Mouse (Mus musculus) MEL (cell line): ENCODE data around the gene Alx1.

Source experiments
- CHD1 ChIP-seq: IDR thresholded peaks from 2 replicates; pipeline ENCODE4 v1.6.1; 2012; ENCODE audit warnings: low read depth, mild to moderate bottlenecking, inconsistent platforms, low read length, improper control_type of control experiment
- CTCF ChIP-seq, 3 experiments: IDR thresholded peaks in 2 of 3; conservative IDR thresholded peaks in 1 of 3; 2 replicates each; pipeline ENCODE4 v1.5.1; 2011 to 2012; ENCODE audit warnings: low read length in 3 of 3, low read depth in 2 of 3, mild to moderate bottlenecking in 2 of 3, improper control_type of control experiment in 1 of 3, inconsistent platforms in 1 of 3, mixed read lengths in 1 of 3, moderate library complexity in 1 of 3; ENCODE audit not compliant: control insufficient read depth in 1 of 3, insufficient read depth in 1 of 3, poor library complexity in 1 of 3, severe bottlenecking in 1 of 3
- EP300 ChIP-seq, 2 experiments: IDR thresholded peaks; 2 replicates each; pipeline ENCODE4 v1.6.1; 2011; ENCODE audit warnings: improper control_type of control experiment in 2 of 2, low read length in 2 of 2, low read depth in 1 of 2, mild to moderate bottlenecking in 1 of 2
- GATA1 ChIP-seq: IDR thresholded peaks from 2 replicates; pipeline ENCODE4 v1.6.1; 2011; ENCODE audit warnings: low read depth, low read length, improper control_type of control experiment
- HCFC1 ChIP-seq: IDR thresholded peaks from 2 replicates; pipeline ENCODE4 v1.6.1; 2012; ENCODE audit warnings: low read depth, mild to moderate bottlenecking, inconsistent platforms, low read length, improper control_type of control experiment, moderate library complexity
- MAX ChIP-seq: IDR thresholded peaks from 2 replicates; pipeline ENCODE4 v1.6.1; 2011; ENCODE audit warnings: low read length, improper control_type of control experiment
- MEF2A ChIP-seq: IDR thresholded peaks from 2 replicates; pipeline ENCODE4 v1.6.1; 2014; ENCODE audit warnings: low read depth, mild to moderate bottlenecking, inconsistent platforms, low read length, improper control_type of control experiment; ENCODE audit not compliant: poor library complexity, insufficient replicate concordance, severe bottlenecking; ENCODE audit errors: extremely low read depth
- MYC ChIP-seq: IDR thresholded peaks from 2 replicates; pipeline ENCODE4 v1.6.1; 2011; ENCODE audit warnings: low read depth, mild to moderate bottlenecking, low read length, improper control_type of control experiment, moderate library complexity
- POLR2A ChIP-seq, 2 experiments: IDR thresholded peaks; 2 replicates each; pipeline ENCODE4 v1.6.1; 2011 to 2012; ENCODE audit warnings: low read length in 2 of 2, mild to moderate bottlenecking in 2 of 2, control low read depth in 1 of 2, improper control_type of control experiment in 1 of 2, low read depth in 1 of 2, moderate library complexity in 1 of 2; ENCODE audit not compliant: control insufficient read depth in 1 of 2, insufficient read depth in 1 of 2, poor library complexity in 1 of 2
- POLR2AphosphoS5 ChIP-seq: IDR thresholded peaks from 2 replicates; pipeline ENCODE4 v1.6.1; 2012; ENCODE audit warnings: low read depth, borderline replicate concordance, mild to moderate bottlenecking, inconsistent platforms, low read length, moderate library complexity, mixed read lengths
- TBP ChIP-seq: IDR thresholded peaks from 2 replicates; pipeline ENCODE4 v1.8.0; 2011; ENCODE audit warnings: low read depth, low read length, improper control_type of control experiment
- USF1 ChIP-seq: IDR thresholded peaks from 2 replicates; pipeline ENCODE4 v1.6.1; 2014; ENCODE audit warnings: low read depth, mild to moderate bottlenecking, inconsistent platforms, low read length, improper control_type of control experiment, moderate library complexity
- ZC3H11A ChIP-seq: IDR thresholded peaks from 2 replicates; pipeline ENCODE4 v1.6.1; 2012; ENCODE audit warnings: low read depth, mild to moderate bottlenecking, inconsistent platforms, low read length, improper control_type of control experiment

DNA sequence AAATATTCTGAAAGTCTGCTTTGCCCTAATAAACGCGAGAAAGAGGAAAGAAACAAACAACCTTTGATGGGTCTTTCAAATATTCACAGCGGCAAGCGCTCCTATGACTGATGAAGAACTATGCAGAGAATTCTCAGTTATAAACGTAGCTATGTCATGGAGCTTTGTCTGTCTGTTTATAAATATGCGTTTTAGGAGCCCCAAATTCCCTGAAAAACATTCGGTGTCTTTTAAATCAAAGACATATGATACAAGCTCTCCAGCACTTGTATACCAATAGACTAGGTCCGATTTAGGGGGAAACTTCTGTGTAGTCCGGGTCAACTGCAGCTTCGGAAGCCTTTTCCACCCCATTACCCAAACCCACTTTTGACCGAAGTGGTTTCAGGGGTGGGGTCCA is 916 bp upstream of the Alx1 start:
- TF ChIP-seq POLR2AphosphoS5 (no peak), EP300 (IDR thresholded peaks at IDR 0.05; ENCODE audit: low read depth in 1 of 2, low read length in 2 of 2) (no peak), CTCF (IDR thresholded peaks at IDR 0.05 in 2 of 3, conservative IDR thresholded peaks at IDR 0.05 in 1 of 3; ENCODE audit: control insufficient read depth in 1 of 3, insufficient read depth in 1 of 3, low read depth in 2 of 3, low read length in 3 of 3, poor library complexity in 1 of 3, severe bottlenecking in 1 of 3) (no peak), MEF2A (no peak), HCFC1 (no peak), MAX (no peak), USF1 (no peak), MYC (no peak), ZC3H11A (no peak), TBP (no peak), CHD1 (no peak), GATA1 (no peak), POLR2A (IDR thresholded peaks at IDR 0.05; ENCODE audit: control insufficient read depth in 1 of 2, insufficient read depth in 1 of 2, low read depth in 1 of 2, low read length in 2 of 2, poor library complexity in 1 of 2) (no peak)
